Mouse (Mus musculus) brain, embryonic 14.5 days (tissue): ENCODE measurements at regions not wholly inside any gene's neighbourhood (a gene's known extent, or its start where the extent isn't known, plus 50 kb on each side); places are given as distances from the start of the nearest gene placed in this dataset.

Source experiments
- CTCF ChIP-seq: fragments of 200-500 bp; IDR thresholded peaks from 2 replicates; pipeline ENCODE4 v1.5.1; 2012; ENCODE audit warnings: inconsistent platforms, mild to moderate bottlenecking, moderate library complexity, borderline replicate concordance; ENCODE audit not compliant: insufficient read depth, insufficient read length; ENCODE audit errors: extremely low read depth
- POLR2A ChIP-seq: fragments of 200-500 bp; IDR thresholded peaks from 2 replicates; pipeline ENCODE4 v1.6.1; 2012; ENCODE audit warnings: mild to moderate bottlenecking, inconsistent platforms, borderline replicate concordance; ENCODE audit not compliant: poor library complexity, insufficient read depth, insufficient read length, severe bottlenecking; ENCODE audit errors: extremely low read depth

GRCm38 (mm10) chr16:74637638-74638037, 226.0 kb upstream of the Robo2 start:
- TF ChIP-seq CTCF (no peak), POLR2A (no peak)
